Mouse (Mus musculus): ENCODE data around the gene Igfbp5. TPM values are rescaled to one million over a fixed set of nuclear protein-coding genes. Genes with fewer than 3 reads are reported as not detected.

Igfbp5 gene
- polyA plus RNA-seq, 1 experiment from 2014 or later: 126 TPM

DNA sequence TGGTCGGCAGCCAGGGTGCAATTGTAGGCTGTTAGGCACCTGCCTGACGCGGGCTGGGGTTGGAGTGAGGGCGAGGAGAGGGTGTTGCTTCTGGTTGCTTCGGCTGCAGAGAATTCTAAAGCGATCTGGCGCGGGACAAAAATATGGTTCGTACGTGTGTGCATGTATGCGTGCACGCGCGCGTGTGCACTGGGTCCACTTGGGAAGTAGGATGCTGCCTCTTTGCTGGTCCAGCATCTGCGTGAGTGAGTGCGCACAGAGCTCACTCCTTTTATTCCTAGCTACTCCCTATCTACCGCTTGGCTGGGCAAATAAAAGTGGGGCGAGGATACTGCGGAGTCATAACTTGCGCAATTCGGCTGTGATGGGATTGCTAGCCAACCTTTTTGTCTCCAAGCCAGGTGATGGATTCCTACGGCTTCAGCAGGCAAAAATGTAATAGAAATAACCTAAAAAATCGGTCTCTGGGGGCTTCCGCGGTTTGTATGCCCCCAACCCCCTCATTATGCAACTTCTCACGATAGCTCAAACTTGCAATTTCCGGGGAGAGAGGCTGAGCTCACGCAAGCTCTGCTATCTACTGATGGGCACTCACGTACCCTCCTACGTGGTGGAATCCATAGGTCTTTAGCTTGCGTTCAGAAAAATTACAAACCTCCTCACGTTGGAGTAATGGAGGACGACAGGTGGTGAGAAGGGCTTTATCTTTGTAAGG lies 2.8 kb downstream of the Igfbp5 start:
- Histone ChIP-seq H3K4me1 (ENCODE audit: control insufficient read depth, insufficient read depth, low read length) (peaks cover 26% of the 10 kb centered on the region), H3K27ac (ENCODE audit: low read length) (peak overlapping the region; percentile 76), H3K9me3 (ENCODE audit: control insufficient read depth, low read depth, low read length) (no peaks in the 10 kb centered on the region), H3K9ac (replicated peaks; ENCODE audit: low read depth, low read length) (peak overlapping the region; percentile 37), H3K27me3 (ENCODE audit: control insufficient read depth, insufficient read depth, low read length) (no peaks in the 10 kb centered on the region), H3K4me3 (ENCODE audit: low read depth, low read length) (peak overlapping the region; percentile 69), H3K36me3 (ENCODE audit: control insufficient read depth, insufficient read depth, low read length) (no peaks in the 10 kb centered on the region; the same call in 1 of the 2 replicates), H3K4me2 (replicated peaks; ENCODE audit: low read depth, low read length) (peak overlapping the region; percentile 83)
- no peak for ATAC-seq (ENCODE audit: insufficient number of reproducible peaks, insufficient read depth, low FRiP score, low read depth)
- WGBS: under 1% methylated on average over 34 of the region's 34 CpGs

DNA sequence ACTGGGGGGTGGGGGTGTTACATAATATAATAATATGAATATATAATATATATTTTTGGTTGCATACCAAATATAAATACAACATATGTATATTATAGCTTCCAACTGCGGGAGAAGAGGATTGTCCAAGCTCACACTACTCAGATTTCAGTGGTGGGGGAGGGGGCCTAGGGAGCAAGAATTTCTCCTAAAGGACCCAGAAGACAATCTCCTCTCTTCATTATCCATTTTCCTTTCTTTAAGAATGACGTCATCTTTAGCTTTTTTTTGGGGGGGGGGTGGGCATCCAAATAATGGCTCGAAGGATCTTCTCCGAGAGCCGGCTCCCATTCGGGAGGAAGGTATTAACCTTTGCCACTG lies 3.4 kb downstream of the Igfbp5 start:
- Histone ChIP-seq H3K4me2 (replicated peaks; ENCODE audit: low read depth, low read length) (peak overlapping the region; percentile 83), H3K9ac (replicated peaks; ENCODE audit: low read depth, low read length) (peak overlapping the region; percentile 37), H3K4me3 (ENCODE audit: low read depth, low read length) (peak overlapping the region; percentile 69), H3K36me3 (ENCODE audit: control insufficient read depth, insufficient read depth, low read length) (peaks cover 2% of the 10 kb centered on the region; the same call in 1 of the 2 replicates), H3K27me3 (ENCODE audit: control insufficient read depth, insufficient read depth, low read length) (no peaks in the 10 kb centered on the region), H3K9me3 (ENCODE audit: control insufficient read depth, low read depth, low read length) (no peaks in the 10 kb centered on the region), H3K27ac (ENCODE audit: low read length) (peak overlapping the region; percentile 76), H3K4me1 (ENCODE audit: control insufficient read depth, insufficient read depth, low read length) (peaks cover 30% of the 10 kb centered on the region)
- ATAC-seq (ENCODE audit: insufficient number of reproducible peaks, insufficient read depth, low FRiP score, low read depth): no peak
- WGBS: 0% methylated on average over 6 of the region's 6 CpGs

DNA sequence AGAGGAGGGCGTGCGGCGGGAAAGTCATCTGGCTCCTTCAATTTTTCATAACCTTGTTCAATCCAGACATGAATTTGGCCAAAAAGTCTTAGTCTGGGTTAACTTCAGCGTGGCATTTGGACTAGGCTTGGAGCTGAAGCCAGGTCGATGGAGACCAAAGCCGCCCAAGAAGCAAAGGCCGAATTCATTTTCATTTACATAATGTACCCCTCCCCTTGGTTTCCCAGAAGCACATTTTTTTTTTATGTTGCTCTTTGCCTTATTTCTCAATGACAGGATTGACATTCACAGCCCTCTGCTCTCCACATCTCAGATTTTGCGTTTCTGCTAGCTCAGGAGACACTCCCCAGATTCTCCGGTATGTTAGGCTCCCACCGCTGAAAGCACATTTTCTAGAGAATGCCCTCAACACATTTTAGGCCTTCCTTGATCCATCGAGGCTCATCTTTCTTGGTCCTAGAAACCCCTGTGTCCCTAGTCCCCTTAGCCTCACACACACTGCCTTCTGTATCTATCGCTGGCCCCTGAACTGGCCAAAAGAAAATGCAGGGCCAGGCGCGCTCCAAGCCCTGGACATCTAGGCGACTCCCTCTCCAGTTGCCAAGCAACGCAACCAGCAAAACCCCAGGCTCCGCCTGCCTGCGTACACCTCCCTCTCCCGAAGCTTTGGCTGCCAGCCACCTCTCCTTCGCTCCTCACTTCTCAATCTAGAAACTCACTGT lies 3.9 kb downstream of the Igfbp5 start:
- Histone ChIP-seq H3K9me3 (ENCODE audit: control insufficient read depth, low read depth, low read length) (no peaks in the 10 kb centered on the region), H3K9ac (replicated peaks; ENCODE audit: low read depth, low read length) (peak overlapping the region; percentile 36; the same call in 1 of the 2 replicates), H3K36me3 (ENCODE audit: control insufficient read depth, insufficient read depth, low read length) (peaks cover 3% of the 10 kb centered on the region; the same call in 1 of the 2 replicates), H3K27me3 (ENCODE audit: control insufficient read depth, insufficient read depth, low read length) (no peaks in the 10 kb centered on the region), H3K4me3 (ENCODE audit: low read depth, low read length) (peak overlapping the region; percentile 69), H3K27ac (ENCODE audit: low read length) (peak overlapping the region; percentile 56), H3K4me2 (replicated peaks; ENCODE audit: low read depth, low read length) (peak overlapping the region; percentile 83), H3K4me1 (ENCODE audit: control insufficient read depth, insufficient read depth, low read length) (peaks cover 29% of the 10 kb centered on the region)
- 2% methylated on average over 20 of the region's 20 CpGs for WGBS
- ATAC-seq (ENCODE audit: insufficient number of reproducible peaks, insufficient read depth, low FRiP score, low read depth): peak; percentile 51; the same call in 1 of the 2 replicates

DNA sequence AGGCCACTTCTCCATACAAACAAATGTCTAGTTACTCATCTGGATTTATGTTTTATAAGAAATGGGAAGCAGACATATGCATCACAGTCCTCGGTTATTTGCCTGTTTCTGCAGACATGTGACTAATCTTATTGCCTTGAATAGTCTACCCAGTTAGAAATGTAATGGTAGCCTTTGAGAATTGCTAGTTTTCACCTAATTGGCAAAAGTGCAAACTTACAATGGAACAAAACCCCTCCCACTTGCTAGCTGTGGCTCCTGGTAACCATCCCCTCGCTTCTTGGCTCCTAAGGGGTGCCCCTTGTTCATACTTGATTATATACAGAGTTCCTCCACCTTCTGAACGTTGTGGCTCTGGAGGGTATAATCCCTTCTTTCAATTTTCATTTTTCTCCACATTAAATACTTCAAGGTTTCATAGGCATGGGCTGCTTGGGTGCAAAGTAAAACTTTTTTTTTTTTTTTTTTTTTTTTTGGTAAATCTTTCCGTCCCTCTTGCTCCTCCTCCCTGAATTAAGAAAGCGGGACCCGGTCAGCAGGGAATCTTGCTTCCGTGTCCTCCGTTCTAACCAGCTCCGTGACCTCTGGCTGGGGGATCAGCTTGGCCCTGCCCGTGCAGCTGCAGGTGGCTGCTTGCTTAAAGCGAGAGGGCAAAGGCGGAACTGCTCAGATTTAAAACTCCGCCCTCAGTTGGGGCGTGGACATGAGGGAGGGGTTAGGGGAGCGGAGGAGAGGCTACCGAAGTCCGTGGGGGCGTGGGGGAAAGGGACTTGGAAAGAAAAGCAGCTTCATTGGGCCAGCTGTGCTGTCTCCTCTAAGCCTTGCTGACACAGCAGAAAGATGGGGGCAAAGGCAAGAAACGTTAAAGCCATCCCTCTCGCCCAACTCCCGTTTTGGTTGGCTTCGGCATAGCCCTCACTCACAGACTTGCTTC lies 4.7 kb downstream of the Igfbp5 start:
- ATAC-seq (ENCODE audit: insufficient number of reproducible peaks, insufficient read depth, low FRiP score, low read depth): peak; percentile 7; the same call in 1 of the 2 replicates
- Histone ChIP-seq H3K4me1 (ENCODE audit: control insufficient read depth, insufficient read depth, low read length) (peaks cover 22% of the 10 kb centered on the region), H3K27ac (ENCODE audit: low read length) (peak overlapping the region; percentile 56), H3K4me2 (replicated peaks; ENCODE audit: low read depth, low read length) (peak overlapping the region; percentile 83), H3K4me3 (ENCODE audit: low read depth, low read length) (peak overlapping the region; percentile 69), H3K9ac (replicated peaks; ENCODE audit: low read depth, low read length) (no peak overlapping the region), H3K27me3 (ENCODE audit: control insufficient read depth, insufficient read depth, low read length) (no peaks in the 10 kb centered on the region), H3K36me3 (ENCODE audit: control insufficient read depth, insufficient read depth, low read length) (peaks cover 9% of the 10 kb centered on the region; the same call in 1 of the 2 replicates), H3K9me3 (ENCODE audit: control insufficient read depth, low read depth, low read length) (no peaks in the 10 kb centered on the region)
- 6% methylated on average over 22 of the region's 22 CpGs for WGBS

DNA sequence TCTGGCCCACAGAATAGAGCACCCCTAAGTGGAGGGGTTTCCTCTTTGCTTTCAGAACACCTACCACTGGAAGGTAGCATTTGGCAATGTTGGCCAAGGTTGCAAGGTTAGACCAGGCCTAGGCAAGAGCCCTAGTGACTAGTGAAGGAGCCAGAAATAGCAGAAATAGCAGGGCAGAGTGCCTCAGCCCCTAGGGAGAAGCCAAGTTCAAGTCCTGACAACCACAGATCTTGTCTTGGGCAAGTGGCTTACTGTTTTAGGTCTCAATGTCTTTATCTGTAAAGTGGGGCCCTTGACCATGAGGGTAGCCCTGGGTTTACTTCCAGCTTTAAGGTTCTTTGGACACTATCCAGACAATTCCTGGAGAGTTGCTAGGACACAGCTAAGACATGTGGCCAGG lies 5.4 kb downstream of the Igfbp5 start:
- Histone ChIP-seq H3K9me3 (ENCODE audit: control insufficient read depth, low read depth, low read length) (no peaks in the 10 kb centered on the region), H3K36me3 (ENCODE audit: control insufficient read depth, insufficient read depth, low read length) (peaks cover 15% of the 10 kb centered on the region), H3K27me3 (ENCODE audit: control insufficient read depth, insufficient read depth, low read length) (no peaks in the 10 kb centered on the region), H3K4me3 (ENCODE audit: low read depth, low read length) (peak overlapping the region; percentile 69; the same call in 1 of the 2 replicates), H3K9ac (replicated peaks; ENCODE audit: low read depth, low read length) (no peak overlapping the region), H3K27ac (ENCODE audit: low read length) (no peak overlapping the region), H3K4me2 (replicated peaks; ENCODE audit: low read depth, low read length) (no peak overlapping the region; the same call in 1 of the 2 replicates), H3K4me1 (ENCODE audit: control insufficient read depth, insufficient read depth, low read length) (peaks cover 22% of the 10 kb centered on the region)
- ATAC-seq (ENCODE audit: insufficient number of reproducible peaks, insufficient read depth, low FRiP score, low read depth): no peak

DNA sequence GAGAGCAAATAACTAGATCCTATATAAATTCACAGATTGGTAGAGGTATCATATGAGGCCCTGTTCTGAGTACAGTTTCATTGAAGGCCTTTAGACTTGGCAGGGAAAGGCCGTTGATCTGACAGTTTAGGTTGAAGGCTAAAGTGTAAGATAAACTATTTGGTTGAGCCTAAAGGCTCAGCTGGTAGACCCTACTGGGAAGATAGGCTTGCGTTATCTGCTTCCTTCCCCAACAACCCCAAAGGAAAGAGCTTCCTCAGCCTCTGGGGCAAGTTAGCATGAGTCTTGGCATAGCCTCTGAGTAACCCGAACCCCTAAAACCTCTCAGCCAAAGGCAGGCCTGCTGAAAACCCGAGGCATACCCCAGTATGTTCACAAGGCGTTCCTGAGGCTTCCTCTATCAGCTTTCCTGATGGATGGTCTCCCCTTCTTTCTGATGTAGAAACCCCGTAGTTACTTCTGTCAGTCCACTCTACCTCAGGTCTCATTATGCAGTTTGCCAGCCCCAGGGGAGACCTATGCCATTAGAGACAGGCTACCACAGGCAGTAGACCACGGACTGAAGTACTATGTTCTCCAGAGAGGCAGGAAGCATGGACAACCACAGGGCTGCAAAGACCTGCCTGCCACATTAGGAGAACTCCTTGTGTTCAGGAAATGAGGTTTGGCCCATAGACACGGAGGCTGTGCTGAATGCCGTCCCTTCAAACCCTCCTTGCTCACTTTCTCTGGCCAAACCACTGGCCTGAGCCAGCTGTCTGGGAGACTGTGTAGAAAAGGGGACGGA lies 6.1 kb downstream of the Igfbp5 start:
- Histone ChIP-seq H3K9ac (replicated peaks; ENCODE audit: low read depth, low read length) (no peak overlapping the region), H3K27ac (ENCODE audit: low read length) (no peak overlapping the region)
- WGBS: 65% methylated on average over 10 of the region's 10 CpGs

DNA sequence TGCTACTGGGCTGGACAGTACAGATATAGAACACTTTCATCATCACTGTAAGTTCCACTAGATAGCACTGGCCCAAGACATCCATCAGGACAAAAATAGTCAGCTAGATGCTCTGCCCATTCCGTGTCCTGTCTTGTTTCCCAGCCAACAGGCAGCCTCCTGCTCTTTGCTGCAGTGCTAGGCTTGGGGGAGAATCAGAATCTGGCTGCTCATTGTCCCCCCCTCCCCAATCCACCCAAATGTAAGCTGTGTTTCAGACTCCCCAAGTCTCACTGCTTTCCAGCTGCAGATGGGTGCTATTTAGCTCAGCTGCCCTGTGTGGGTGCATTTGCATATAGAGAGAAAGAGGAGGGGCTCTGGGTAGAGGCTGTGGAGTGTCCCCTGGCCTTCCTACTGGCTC lies 7.3 kb downstream of the Igfbp5 start:
- no peak overlapping the region for H3K4me3 ChIP-seq (ENCODE audit: low read depth, low read length)
- H3K4me2 ChIP-seq (replicated peaks; ENCODE audit: low read depth, low read length): no peak overlapping the region
- no peak overlapping the region for H3K27ac ChIP-seq (ENCODE audit: low read length)
- peaks cover 22% of the 10 kb centered on the region for H3K4me1 ChIP-seq (ENCODE audit: control insufficient read depth, insufficient read depth, low read length)
- H3K36me3 ChIP-seq (ENCODE audit: control insufficient read depth, insufficient read depth, low read length): peaks cover 34% of the 10 kb centered on the region
- 67% methylated on average over 1 of the region's 1 CpGs for WGBS
- H3K27me3 ChIP-seq (ENCODE audit: control insufficient read depth, insufficient read depth, low read length): no peaks in the 10 kb centered on the region
- H3K9me3 ChIP-seq (ENCODE audit: control insufficient read depth, low read depth, low read length): no peaks in the 10 kb centered on the region
- ATAC-seq (ENCODE audit: insufficient number of reproducible peaks, insufficient read depth, low FRiP score, low read depth): no peak
- H3K9ac ChIP-seq (replicated peaks; ENCODE audit: low read depth, low read length): no peak overlapping the region

More for the DNA sequence above, 6.1 kb downstream of the Igfbp5 start:
- no peaks in the 10 kb centered on the region for H3K9me3 ChIP-seq (ENCODE audit: control insufficient read depth, low read depth, low read length)
- H3K4me3 ChIP-seq (ENCODE audit: low read depth, low read length): no peak overlapping the region
- peaks cover 22% of the 10 kb centered on the region for H3K4me1 ChIP-seq (ENCODE audit: control insufficient read depth, insufficient read depth, low read length)
- H3K4me2 ChIP-seq (replicated peaks; ENCODE audit: low read depth, low read length): no peak overlapping the region; the same call in 1 of the 2 replicates
- H3K36me3 ChIP-seq (ENCODE audit: control insufficient read depth, insufficient read depth, low read length): peaks cover 22% of the 10 kb centered on the region
- no peak for ATAC-seq (ENCODE audit: insufficient number of reproducible peaks, insufficient read depth, low FRiP score, low read depth)
- no peaks in the 10 kb centered on the region for H3K27me3 ChIP-seq (ENCODE audit: control insufficient read depth, insufficient read depth, low read length)

Measured in stomach, embryonic 14.5 days (tissue).